Mouse (Mus musculus) kidney, postnatal 14 days (tissue): ENCODE results near the gene Ccpg1.

Experiments
- DNase-seq: peaks from one replicate; pipeline ENCODE4 v3.0.0; 2022; ENCODE audit warnings: mixed read lengths

The Ccpg1 gene

DNA sequence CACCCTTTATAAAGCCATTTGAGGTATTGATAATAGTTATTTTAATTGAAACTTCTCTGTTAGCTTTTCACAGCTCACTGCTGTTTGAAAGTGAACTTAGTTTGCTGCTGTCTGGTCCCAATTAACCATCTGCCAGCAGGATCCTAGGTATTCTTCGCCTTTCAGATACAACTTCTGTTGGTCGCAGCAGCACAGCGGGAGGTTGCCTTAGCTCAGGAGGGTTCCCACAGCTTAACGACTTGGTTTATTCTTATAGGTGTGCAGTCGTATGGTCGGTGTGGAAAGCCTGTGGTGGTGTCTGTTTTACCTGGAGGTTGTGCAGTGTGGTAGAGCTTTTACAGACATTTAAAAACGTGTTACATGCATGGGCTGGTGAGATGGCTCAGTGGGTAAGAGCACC, 11.6 kb downstream of the Ccpg1 start:
- DNase-seq, result no peak

DNA sequence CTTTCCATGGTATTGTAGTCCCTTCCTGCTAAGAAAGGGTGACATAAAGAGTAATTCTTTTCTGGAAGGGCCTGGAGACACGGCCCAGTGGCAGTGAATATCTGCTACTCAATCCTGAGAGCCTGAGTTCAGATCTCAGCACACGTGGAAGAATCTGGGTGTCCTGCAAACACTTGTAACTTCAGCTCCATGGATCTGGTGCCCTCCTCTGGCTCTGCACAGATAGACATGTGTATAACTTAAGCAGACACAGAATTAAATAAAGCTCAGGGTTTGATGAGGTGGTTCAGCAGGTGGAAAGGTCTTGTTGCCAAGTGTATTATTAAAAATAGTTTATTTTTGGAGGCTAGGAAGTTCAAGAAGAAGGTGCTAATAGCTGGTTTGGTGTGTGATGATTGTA, 15.3 kb downstream of the Ccpg1 start:
- DNase-seq, result no peak

DNA sequence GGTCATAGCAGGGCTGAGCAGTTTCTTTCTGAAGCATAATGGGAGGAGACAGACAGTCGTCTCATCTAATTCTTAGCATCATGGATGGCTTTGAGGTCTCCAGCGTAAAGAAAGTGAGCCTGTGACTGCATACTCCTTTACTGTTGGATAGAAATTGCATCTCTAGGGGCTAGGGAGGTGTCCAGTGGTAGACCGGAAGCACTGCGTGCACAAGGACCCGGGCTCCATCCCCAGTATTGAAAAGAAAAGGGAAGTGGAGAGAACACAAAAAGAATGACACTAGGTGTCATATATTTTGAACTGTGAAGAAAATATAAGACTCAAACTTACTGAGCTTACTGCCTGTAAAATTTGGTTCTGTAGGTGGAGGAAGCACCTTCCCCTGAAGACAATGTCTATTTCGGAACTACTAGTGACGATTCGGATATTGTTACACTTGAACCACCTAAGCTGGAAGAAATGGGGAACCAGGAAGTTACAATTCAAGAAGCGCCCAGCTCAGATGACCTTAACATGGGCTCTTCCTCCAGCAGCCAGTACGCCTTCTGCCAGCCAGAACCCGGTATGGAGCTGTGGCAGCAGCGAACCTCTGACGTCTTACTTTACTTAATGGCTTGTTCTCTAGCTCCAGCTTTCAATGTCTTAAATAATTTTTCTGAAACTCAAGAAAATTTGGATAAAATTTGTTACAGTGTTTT, 16.2 kb downstream of the Ccpg1 start:
- DNase-seq, result no peak

DNA sequence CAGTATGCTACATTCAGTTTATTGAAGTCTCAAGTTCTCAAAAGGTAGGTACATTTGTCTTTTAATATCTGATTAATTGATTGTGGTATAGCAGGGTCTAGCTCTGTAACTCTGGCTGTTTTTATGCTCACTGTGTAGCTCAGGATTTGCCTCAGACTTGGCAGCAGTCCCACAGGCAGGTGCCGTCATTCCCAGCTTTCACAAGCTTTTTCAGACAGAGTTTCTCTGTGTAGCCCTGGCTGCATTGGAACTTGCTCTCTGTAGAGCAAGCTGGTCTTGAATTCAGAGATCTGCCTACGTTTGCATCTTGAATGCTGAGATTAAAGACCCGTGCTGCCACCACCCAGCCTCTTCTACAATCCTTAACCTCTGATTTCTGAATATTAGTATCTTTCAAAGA, 16.9 kb downstream of the Ccpg1 start:
- DNase-seq, result peak; percentile 7

DNA sequence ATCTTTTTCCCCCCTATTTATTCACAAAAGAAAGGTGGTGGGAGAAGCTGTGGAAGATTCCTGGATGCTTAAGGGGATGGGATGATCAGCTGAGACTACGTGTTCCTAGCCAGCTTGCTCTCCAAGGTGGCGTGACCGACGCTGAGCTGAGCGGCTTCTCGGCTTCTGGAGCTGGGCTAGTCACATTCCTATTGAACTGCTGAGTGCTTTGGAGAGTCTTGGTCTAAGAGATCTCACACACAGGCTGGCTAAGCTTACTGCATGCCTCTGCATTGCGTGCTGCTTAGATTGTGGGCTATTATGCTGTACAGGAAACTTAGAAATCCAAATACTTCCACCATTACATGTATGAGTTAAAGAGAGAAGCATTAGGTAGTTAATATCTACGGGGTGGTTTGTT, 18.8 kb downstream of the Ccpg1 start:
- no peak for DNase-seq

DNA sequence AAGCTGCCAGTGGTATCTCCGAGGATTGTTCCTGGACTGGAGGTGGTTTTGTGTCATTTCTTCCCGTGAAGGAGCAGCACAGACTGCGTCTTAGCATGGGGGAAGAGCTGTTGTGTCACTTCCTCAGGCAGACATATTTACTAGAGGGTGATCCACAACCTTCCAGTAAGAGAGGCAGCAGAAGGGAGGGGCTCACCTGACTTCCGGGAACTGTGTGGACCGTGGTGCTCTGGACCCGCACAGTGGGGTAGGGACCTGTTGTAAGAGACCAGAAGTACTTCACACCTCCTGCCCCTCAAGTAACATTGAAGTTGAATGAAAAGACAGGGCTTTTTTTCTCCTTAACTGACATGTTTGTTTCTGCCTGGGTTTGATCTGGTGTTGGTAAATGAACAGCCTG, 19.9 kb downstream of the Ccpg1 start:
- no peak for DNase-seq

DNA sequence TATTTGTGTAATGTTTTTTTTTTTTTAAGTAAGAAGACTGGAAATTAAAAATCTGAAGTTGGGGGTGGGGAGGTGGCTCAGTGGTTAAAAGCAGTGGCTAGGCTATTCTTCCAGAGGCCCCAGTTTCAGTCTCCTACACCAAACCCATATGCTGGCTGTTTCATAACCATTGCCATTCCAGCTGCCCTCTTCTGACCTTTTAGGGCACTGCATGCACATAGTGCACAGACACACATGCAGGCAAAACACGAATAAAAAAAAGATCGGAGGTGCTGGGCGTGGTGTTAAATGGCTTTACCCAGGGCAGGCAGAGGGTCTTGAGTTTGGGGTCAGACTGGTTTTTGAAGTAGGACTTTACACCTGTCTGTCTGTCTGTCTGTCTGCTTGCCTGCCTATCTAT, 20.9 kb downstream of the Ccpg1 start:
- DNase-seq, result no peak

DNA sequence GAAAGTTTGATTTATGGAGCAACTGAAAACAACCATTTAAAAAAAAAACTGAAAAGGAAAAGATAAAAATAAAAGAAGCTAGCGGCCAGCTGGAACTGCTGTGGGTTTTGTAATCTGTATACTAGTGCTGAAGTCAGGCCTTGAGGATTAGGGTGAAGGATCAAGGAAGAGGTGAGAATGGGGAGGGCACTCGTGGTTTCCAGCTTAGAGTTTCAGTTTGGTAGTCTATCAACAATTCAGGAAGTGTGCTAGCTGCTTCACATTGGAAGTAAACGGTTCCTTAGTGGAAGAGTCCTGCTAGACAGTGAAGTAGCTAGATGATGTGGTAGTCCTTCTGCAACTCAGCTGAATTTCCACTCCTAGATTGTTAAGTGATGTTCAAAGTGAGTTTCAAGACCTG, 23.2 kb downstream of the Ccpg1 start:
- DNase-seq, result no peak

DNA sequence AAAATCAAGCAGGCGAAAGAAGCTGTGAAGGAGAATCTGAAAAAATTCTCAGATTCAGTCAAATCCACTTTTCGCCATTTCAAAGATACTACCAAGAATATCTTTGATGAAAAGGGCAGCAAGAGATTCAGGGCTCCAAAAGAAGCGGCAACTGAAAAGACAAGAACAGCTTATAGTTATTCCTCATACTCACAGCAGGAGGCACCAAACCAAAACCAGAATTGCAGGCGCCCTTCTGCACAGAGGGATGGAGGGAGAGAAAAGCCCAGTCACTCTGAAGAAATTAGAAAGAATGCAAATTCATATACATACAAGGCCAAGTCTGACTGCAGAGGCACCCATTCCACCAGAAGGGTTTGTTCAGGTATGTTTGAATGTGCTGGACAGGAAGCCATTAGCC, 27.4 kb downstream of the Ccpg1 start:
- no peak for DNase-seq

DNA sequence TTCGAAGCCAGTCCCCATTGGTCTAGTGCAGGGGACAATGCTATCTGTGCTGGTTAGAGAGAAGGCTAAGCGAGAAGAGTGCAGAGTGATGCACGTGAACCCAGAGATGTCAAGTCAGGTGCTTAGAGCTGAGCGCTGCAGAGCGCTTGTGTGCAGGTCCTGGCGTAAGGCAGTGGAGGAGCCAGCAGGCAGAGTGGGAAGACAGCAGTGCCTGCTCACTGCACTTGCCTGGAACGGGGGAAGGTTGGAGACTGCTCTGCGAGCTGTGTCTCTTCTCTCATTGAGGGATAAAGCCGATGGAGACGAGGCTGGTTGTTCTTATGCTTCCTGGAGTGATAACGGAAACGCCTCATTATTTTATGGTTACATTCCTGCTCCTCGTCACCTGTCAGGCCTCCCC, 29.5 kb downstream of the Ccpg1 start:
- no peak for DNase-seq

DNA sequence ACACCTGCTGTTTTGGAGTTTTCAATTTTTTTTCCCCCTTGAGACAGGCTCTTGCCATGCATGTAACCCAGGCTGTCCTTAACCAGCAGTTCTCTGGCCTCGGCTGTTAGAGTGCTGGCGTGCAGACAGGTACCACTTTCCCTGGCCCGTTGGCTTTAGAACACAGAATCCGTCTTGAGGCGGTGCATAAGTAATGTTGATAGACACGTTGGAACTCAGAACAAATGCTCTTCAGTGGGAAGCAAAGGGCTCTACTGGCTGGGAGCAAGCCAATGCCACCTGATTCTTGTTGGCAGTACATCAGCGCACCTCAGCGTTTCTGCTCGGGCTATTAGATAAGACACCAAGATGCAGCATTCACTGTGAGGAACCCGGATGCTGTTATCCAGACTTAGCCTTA, 34.6 kb downstream of the Ccpg1 start:
- no peak for DNase-seq

DNA sequence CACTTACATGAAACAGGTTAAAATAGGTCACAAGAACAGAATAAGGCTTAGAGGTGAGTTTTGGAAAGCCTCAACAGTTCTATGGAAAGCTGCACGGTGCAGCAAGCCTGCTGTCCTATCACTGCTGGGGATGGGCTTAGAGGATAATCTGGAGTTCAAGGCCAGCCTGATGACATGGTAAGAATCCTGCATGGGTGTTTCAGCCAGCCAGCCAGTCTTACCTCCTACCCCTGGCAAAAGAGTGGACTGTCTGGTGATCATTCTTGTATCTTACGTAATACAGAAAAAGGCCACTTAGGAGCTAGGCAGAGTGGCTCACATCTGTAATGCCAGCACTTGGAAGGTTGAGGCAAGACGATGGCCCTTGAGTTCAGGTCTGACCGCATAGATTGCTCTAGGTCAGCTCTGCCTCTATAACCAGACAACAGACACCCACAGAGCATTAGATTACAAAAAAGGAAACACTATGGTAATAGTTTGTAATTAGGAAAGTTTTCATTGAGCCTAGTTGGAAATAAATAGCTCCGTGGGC, 35.4 kb downstream of the Ccpg1 start:
- DNase-seq, result no peak

DNA sequence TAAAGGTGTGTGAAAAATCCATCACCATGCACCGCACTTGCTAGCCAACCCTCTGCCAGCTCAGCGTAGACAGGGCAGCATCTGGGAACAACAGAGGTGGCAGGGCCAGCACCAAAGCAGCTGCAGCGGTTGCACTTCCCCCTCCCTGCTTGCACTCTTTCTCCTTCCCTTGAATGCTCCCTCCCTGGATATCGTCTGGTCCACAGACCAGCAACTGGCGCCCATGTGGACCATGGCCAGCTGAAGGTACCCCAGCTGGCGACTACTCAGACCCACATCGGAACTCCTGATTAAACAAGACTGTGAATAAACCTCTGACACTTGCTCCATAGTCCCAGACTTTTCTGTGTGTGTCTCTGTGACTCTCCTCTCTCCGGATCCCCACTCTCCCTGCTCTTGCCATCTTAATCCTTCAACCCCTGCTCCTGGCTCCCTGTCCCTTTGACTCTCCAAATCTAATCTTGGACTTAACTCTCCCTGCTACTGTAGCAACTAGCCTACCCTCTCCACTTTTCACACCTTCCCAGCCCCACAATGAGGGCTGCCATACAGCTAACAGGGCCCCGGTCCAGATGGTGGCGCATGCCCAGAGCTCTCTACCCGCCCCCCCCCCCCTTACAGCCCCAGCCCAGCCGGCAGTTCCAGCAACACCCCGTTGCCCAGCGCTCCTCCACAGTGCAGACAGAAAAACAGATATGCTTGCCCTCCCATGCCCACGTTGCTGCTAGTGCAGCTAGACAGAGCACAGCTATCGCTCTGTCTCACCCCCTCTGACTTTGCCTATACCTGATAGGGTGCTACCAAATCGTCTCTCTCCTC, 40.8 kb downstream of the Ccpg1 start:
- no peak for DNase-seq

DNA sequence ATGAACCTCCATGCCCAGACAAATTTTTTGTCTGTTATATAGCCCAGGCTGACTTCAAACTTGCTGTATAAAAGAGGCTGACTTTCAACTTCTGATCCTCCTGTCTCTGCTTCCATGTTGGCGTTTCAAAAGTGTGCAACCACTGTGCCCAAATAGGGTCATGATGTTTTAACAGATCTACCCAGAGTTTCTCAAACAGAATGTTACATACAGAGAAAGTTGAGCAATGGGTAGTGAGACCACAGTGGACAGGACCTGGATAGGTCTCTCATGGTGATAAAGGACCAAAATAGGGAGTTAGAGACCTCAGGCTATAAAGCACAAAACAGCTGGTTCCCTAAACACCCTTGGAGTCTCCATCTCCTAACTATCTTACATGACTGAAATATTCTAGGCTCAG, 45.2 kb downstream of the Ccpg1 start:
- DNase-seq, result no peak

DNA sequence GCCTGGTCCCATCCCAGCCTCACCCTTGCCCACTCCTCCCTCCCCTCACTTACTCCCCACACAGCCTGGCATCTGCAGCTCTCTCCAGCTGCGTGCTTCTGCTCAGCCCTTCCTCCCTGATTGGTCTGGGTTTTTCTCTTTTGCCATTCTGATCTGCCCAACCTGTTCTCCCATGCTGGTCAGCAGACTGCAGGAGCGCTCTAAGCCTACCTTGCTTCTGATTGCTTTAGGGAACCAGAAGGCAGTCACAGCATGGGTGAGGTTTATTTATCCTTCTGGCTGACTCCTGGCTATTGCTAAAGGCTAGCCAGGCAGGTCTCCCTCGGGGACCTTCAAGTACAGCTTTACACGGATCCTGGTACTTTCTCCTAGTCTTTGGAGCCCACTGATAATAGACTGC, 46.2 kb downstream of the Ccpg1 start:
- no peak for DNase-seq

DNA sequence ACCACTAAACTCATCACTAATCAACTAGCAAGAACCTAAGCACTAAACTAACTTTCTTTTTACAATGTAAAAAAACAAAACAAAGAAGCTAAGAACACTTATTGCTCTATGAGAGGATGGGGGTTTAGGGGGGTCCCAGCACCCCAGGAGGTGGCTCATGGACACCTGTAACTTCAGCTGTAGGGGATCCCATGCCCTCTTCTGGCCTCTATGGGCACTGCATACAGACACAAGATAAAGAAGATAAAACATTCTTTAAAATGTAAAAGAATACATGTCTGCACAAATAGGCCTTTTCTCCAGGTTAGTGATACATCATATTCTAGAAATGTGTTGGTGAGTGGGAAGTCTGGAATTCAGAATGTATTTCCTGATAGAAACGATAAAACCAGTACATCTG, 48.2 kb downstream of the Ccpg1 start:
- no peak for DNase-seq

DNA sequence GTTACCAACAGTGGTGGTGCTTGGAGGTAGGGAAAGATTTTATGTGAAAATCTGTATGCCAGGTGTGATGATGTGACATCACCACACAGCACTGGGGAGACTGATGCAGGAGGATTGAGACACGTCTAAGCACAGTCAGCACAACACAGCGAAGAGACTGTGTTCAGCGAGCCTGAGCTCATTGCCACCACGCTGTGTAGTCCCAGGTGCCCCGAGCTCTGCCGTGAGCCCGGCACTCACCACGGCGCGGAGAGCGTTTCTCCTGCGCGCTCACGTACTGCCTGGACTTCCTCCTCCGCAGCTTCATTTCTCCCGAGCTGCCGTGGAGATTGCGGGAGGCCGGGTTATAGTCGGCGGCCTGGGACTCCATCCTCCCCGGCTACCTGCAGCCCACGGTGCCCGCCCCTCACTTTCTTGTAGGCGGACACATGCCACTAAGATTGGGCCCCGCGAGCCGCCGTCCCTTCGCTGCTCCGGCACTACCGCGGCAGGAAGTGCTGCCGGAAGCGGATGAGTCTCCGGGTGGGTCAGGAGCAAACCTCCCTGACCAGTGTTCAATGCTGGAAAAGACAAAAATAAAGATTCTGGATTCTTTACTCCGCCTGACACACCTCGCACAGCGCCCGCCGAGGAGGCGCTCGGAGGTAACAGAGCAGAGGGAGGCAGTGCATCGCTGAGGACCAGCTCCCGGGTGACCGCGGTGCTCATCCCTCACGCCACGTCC, 54.2 kb downstream of the Ccpg1 start:
- DNase-seq, result peak; percentile 95

DNA sequence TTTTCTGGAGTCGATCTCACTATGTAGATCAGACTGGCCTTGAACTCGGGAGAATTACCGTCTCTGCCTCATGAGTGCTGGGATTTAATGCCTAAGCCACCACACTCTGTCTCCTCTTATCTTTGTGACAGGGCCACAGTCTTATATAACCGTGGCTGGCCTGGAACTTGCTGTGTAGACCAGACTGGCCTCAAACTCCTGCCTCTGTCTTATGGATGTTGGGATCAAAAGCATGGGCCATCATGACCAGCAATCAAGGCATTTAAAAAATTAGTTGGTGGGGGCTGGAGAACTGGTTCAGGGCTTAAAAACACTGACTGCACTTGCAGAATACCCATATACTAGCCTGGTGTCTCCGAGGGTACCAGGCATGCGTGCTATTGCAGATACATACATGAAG, 54.9 kb downstream of the Ccpg1 start, which contains the start of gene Pigb:
Gene Pigb (minus strand): TSS at position 299 of the 400 bp plus-strand sequence.
- DNase-seq, result no peak

DNA sequence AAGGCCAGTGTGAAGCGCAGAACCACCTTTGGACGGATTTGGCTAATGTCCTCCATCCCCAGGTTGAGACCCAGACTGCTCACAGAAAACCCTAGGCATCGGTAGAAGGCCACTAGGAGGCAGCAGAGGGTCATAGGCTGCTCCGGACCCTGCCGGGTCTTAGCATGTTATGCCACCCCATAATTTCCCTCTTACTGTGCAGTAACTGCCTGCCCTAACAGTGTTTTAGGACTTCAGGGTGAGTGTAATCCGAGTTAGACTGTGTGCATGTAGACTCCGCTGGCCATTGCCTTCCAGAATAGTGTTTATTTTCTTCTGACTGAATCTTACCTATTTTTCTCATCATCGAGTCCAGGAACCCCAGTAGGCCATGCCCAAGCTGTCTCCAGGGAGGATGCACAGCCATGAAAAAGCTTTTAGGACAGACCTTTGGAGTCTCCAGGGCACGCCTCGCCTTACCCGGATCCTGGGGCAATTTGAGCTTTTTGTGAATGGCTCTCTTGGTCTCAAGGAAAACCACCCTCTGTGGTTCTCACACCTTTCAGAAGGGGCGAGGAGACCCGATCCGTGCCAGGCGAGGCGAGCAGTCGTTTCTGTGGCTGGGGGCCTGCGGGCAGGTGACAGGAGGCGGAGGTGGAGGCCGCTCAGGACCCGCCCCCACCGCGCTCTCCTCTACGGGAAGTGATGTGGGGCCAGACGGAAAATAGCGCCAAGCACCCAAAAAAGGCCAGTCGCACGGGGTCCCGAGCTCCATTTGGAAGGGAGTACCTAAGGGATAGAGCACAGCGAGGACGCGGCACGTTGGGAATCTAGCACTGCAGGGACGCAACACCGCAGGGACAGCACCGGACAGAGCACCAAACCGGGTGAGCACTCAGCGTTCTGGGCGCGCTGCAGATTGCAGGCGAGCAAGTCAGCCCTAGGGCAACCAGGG, 59.2 kb downstream of the Ccpg1 start, which contains the start of gene Rab27a:
Gene Rab27a (plus strand): TSS at position 709 of the 934 bp plus-strand sequence.
- peak; percentile 91 for DNase-seq

DNA sequence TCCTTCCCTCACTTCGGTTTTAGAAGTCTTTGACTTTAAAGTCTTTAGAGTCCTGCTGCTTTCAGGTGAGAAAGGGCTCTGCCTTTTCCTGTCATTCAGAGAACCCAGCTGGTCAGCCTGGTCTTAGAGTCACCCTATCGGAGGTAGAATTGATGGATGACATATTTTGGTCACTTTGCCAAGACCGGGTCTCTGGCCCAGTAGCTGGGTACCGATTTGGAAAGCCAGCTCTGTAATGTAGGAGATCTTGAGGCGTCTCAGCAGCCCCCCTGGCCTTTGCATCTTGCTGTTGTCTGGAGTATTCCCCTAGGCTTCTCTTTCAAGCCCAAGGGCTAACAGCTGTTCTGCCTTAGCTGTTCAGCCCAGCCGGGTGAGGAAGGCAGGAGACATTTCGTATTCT, 60.0 kb downstream of the Ccpg1 start:
- DNase-seq, result peak; percentile 14

DNA sequence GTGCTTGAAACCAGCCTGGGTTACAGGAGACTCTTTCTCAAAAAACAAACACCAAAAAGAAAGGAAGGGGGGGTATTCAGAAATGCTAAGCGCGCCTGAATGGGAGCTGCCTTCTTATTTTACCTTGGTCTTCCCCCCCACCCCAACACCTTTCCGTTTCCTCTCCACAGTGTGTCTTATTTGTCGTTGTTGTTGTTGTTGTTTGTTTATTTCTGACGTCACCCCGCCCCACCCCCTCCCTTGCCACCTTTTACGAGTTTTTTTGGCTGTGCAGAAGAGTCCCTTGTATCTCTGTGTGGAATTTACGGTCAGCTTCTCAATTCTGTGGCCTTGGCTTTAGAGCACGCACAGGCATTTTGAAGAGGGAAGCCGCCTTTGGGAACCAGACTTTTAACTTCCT, 60.5 kb downstream of the Ccpg1 start:
- DNase-seq, result no peak

DNA sequence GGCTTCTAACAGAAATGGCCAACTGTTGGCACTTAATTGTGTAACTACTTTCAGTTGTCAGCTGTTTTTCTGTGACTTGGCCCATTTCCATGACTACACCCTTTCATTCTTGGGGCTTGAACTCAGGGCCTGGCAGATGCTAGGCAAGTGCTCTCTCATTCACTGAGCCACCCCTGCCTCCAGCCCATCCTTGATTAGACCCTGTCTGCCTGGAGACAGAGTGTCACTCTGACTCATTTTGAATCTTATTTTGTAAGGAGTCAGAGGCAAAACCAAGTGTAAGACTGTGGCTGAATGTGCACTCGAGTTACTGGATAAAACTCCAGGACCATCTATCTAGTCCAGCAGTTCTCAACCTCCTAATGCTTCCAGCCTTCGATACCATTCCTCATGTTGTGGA, 62.7 kb downstream of the Ccpg1 start:
- no peak for DNase-seq
